Mouse (Mus musculus) hindlimb bud, embryonic 11.5 days (tissue): ENCODE results near the gene Gm10203.
"Not testable (repeated sequence)": the region's sequence is repeated elsewhere in the genome, so short reads cannot be mapped to it uniquely, and the experiment has no call there.

ENCODE experiments used
- DNase-seq: peaks from one replicate; pipeline ENCODE4 v3.0.0-alpha.2; 2012; ENCODE audit warnings: low read depth, low spot score; ENCODE audit errors: extremely low spot score

Gene Gm10203

GRCm38 (mm10) chr6:149134391-149135150 lies 4.6 kb downstream of the Gm10203 start:
- no peak for DNase-seq

- no peak for DNase-seq
These were observed 5.7 kb downstream of the Gm10203 start for GRCm38 (mm10) chr6:149135631-149136030.

DNA sequence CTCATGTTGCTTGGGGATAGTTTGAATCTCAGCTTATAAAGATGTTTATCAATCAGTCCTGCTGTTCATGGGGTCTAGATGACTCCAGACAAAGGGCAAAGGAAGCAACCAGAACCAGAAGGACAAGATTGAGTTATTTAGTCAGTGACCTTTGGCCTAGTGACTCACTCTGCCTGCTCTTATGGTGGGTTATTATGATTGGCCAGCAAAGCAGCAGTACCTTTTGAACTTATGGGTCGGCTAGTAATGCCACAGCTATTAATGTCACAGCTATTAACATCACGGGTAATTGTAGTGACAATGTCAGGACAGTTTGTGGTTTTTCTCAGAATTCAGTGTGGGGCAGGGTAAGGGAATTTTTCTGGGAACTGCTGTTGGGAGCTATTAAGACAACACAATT lies 8.0 kb downstream of the Gm10203 start:
- DNase-seq, result no peak

- no peak for DNase-seq
These were observed 9.0 kb downstream of the Gm10203 start for GRCm38 (mm10) chr6:149139011-149139410.

GRCm38 (mm10) chr6:149139471-149139870 lies 9.5 kb downstream of the Gm10203 start, which contains the start of gene Etfbkmt:
Etfbkmt (plus strand) TSS chr6:149139849.
- DNase-seq, result no peak

DNA sequence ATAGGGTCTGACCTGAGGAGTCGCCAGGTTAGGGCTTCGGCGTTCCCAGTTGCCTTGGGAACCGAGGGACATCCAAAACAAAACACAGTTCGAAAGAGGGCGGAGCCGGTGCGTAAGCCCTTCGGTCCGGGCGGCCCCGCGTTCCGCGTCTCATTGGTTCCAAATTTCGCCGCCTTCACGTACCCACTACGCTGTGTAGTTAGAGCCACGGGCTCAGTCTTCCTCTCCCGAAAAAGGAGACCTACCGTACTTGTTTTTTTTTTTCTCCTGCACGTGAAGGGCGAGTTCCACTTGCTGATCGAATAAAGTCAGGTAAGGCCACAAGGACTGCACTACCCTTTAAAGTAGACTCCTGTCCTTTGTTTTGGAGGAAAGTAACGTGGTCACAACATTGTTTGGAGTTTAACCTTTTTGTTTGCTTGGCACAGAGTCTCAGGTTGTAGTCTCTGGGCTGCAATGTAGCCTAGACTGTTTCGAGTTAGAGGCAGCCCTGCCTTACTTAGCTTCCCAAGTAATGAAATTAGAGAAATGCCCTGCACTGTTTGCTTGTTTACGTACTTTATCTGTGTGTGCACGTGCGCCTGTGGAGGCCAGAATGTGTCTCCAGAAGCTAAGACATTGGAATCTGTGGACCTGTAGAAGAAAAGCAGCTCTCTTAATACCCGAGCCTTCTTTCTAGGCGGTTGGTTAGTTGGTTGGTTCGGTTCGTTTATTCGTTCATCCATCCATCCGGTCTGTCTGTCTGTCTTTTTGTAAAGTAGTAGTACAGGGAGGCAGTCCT lies 11.6 kb downstream of the Gm10203 start:
- DNase-seq, result peak; percentile 78

DNA sequence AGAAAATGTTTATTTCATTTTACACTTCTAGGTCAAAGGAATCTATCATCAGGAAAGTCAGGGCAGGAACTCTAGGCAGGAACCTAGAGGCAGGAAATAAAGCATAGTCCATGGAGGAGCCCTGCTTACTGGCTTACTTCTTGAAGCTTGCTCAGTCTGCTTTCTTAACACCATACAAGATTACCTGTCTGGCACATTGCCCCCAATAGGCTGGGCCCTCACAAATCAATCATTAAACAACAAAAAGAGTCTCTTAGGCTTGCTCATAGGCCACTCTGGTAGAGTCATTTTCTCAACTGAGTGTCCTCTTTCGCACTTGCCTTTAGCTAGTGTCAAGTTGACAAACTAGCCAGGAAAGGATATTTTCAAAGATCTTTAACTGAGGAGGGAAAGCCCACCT lies 15.2 kb downstream of the Gm10203 start:
- no peak for DNase-seq

GRCm38 (mm10) chr6:149148436-149149229 lies 18.7 kb downstream of the Gm10203 start:
- no peak for DNase-seq

DNA sequence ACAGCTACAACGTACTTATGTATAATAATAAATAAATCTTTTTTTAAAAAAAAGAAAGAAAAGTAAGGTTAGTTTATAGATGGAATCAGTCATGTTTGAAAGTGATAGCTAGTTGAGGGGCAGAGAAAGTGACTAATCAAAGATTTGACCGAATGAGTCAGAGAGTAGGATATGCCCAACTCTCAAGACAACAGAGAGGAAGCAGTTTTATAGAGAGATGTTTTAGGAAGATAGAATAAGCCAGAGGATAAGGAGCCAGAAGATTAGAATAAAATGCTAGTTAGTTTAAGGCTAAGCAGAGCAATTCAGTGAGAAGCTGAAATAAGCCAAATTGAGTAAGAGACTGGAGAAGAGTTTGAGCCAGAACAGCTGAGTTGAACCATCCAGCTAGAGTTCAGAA lies 22.1 kb downstream of the Gm10203 start:
- DNase-seq, result no peak

DNA sequence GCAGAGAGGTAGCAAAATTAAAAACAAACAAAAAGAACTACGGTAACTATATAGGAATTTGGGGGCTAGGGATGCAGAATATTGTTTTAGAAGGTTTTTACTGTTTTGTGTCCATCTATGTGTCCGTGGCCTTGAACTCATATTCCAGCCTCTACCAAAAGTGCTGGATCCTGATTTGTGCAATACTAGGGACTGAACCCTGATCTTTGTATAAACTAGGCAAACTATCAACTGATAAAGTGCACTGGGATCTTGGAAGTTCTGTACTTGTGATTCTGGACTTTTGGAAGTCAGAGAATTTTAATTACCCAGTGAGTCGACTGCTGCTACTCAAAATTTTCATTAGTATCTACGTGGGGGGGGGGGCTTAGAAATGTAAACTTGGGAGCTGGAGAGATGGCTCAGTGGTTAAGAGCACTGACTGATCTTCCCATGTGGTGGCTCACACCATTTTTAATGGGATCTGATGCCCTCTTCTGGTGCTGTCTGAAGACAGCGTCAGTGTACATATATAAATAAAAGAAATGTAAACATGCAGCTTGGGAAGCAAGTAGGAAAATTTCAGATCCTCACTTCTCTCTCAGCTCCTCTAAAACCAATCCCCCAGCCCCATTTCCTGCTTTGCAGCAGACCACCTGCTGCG lies 23.6 kb downstream of the Gm10203 start:
- no peak for DNase-seq

GRCm38 (mm10) chr6:149154116-149155030 lies 24.4 kb downstream of the Gm10203 start:
- no peak for DNase-seq

DNA sequence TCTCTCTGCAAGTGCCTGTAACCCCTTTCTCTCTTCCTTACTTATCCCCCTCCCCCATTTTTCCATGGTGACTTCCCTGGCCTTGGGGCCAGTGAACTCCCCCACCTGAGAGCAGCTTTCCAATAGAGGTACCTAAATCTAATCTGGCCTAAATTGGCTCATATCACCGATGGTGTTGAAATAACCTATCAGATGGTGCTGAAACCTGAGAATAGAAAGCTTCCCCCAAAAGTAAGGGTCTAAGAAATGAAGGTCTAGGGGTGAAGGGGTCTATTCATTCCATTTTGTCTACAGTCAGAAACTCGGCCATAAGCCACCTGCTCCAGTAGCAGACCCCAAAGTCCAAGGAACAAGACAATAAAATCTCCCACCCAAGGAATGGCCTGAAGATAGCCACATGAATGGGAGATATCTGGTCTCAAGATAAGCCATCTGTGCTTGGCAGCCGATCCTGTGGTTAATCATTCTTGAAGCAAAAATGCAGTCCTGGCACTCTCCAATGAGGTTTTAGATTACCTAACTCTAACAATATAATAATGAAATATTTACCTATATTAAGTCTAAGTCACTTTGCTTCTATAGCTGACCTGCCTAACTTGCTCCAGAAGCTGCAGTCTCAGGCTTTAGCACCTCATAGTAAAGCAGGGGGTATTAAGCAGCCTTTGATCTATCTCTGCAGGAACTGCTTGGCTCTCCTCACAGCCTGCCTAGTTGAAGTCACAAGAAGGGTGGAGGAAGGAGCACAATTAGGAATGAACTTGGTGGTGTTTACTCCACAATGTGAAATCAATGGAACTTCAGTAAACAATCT lies 25.3 kb downstream of the Gm10203 start:
- DNase-seq, result no peak

DNA sequence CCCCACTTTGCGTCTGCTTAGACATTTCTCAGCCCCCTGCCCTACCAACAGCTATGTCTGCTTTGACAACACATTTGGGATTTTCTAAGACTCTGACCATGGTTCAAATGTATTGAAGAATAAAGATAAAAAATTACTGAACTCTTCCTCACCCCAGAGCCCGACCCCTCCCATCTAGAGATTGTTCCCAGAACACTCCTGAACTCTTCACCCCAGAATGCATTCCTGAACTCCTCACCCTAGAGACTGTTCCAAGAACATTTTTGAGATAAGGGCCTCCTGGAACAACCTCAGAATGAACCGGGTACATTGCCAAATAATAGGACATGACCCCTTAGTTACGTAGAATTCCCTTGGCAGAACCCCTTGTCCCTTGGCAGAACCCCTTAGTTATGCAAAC lies 37.1 kb downstream of the Gm10203 start:
- DNase-seq, result not testable (repeated sequence)

- DNase-seq, result no peak
These were observed 37.7 kb downstream of the Gm10203 start for GRCm38 (mm10) chr6:149167672-149168071.

DNA sequence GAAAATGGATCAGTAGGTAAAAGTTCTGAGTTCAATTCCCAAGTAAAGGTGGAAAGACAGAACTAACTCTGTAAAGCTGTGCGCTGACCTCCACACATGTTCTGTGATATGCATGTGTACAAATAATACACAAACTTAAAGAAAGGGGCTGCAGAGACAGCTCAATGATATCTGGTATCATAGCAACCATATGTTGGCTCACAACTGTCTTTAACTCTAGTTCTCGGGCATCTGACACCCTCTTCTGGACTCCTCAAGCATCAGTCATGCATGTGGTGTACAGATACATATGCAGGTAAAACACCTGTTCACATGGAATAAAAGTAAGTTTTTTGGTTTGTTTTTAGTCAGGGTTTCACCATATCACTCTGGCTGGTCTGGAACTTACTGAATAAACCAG lies 38.5 kb downstream of the Gm10203 start:
- DNase-seq, result no peak

GRCm38 (mm10) chr6:149169965-149170364 lies 40.0 kb downstream of the Gm10203 start:
- not testable (repeated sequence) for DNase-seq

DNA sequence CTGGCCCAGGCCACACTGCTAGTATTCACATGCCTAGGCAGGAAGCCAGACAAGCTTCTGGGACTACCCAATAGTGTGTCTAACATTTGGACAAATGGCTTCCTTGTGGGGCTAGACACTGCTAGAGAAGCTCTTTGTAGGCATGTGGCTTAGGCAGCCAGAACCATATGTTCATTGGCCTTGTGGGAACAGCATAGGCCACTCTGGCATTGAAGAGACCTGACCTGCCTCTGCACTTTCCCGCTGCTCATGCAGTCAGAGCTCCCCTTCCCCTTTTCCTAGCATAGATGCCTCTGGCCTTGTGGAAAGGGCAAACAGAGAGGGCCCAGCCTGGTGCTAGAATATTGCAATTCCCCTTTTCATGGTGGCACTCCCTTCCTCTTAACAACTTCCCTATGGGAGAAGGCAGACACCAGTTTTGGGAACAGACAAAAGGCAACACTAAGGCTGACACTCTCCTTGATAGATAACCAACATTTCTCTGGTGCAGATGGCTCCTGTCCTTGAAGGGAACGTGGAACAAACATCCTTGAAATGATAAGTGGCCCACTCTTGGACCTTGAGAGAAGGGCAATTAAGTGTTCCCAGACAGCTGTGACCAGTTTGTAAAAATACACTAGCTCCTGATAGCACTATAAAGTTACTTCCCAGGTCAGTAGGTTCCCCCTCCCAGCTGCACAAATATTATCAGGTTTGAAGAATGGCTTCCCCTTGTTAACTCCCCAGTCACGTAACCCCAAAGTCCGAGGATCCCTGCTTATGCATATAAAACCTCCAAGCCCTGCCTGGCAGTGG lies 44.1 kb downstream of the Gm10203 start:
- DNase-seq, result no peak

DNA sequence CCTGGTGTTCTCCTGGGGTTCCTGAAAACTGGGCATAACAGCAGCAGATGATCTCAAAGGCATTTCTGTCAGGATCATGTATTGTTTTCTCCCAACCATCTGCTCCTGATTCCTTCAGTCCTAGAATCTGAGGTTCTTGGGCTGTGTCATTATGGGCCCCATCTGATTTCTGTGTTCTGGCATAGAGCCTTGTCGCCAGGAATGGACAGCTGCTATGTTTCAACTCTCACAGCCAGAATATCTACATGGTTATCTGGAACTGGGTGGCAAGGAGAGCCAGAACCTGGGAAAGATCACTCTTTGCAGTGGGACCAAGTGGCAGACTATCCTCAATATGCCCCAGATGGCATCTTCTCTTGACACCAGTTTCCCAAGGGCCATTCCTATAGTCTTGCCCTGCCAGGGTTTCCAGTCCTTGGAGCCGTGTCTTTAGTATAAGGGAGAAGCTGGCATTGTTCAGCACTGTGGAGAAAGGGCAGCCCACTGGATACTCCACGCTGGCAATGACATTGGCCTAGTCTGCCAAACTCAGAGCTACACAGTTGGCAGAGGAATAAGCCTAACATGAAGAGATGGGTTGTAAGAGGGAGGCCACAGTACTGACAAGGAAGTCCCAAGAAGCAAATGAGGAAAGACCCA lies 45.1 kb downstream of the Gm10203 start:
- DNase-seq, result no peak
